Mouse (Mus musculus): Measurements from ENCODE around the gene Gulp1. TPM values are rescaled to one million over a fixed set of nuclear protein-coding genes. Genes with fewer than 3 reads are reported as not detected.

Gulp1 gene
- 44.4 and 70.0 TPM in 2 replicates for polyA plus RNA-seq (2011; ENCODE audit: insufficient read length, low read depth, missing spikeins)

GRCm38 (mm10) chr1:44551461-44552370 lies at the start of gene Gulp1:
Gene Gulp1 (plus strand): TSS chr1:44551511.
- TF ChIP-seq CTCF (IDR thresholded peaks at IDR 0.05; ENCODE audit: borderline replicate concordance, insufficient read depth, low read length) = 0 out of 2 replicates have a peak, but pooled peaks have one; percentile 27
- TF ChIP-seq POLR2A (IDR thresholded peaks at IDR 0.05; ENCODE audit: low read depth, low read length) = peak; percentile 53
- Histone ChIP-seq H3K4me3 (ENCODE audit: insufficient read depth, low read length) (peak within 1 kb of the TSS; percentile 71), H3K27ac (ENCODE audit: insufficient read depth, low read length) (peak within 1 kb of the TSS; percentile 80), H3K4me1 (ENCODE audit: control insufficient read depth, insufficient read depth, low read length) (peaks cover 5% of the 10 kb centered on the region)

GRCm38 (mm10) chr1:44550261-44550660 lies 1.1 kb upstream of the Gulp1 start:
- H3K27ac ChIP-seq (ENCODE audit: insufficient read depth, low read length) = no peak overlapping the region
- H3K4me3 ChIP-seq (ENCODE audit: insufficient read depth, low read length) = no peak overlapping the region
- TF ChIP-seq POLR2A (IDR thresholded peaks at IDR 0.05; ENCODE audit: low read depth, low read length) (no peak), CTCF (IDR thresholded peaks at IDR 0.05; ENCODE audit: borderline replicate concordance, insufficient read depth, low read length) (no peak)
- H3K4me1 ChIP-seq (ENCODE audit: control insufficient read depth, insufficient read depth, low read length) = peaks cover 5% of the 10 kb centered on the region

GRCm38 (mm10) chr1:44552371-44552841 lies 1.1 kb downstream of the Gulp1 start:
- H3K4me3 ChIP-seq (ENCODE audit: insufficient read depth, low read length) = peak overlapping the region; percentile 71
- H3K4me1 ChIP-seq (ENCODE audit: control insufficient read depth, insufficient read depth, low read length) = peaks cover 5% of the 10 kb centered on the region
- H3K27ac ChIP-seq (ENCODE audit: insufficient read depth, low read length) = peak overlapping the region; percentile 80
- TF ChIP-seq CTCF (IDR thresholded peaks at IDR 0.05; ENCODE audit: borderline replicate concordance, insufficient read depth, low read length) (peak; percentile 27; the same call in 1 of the 2 replicates), POLR2A (IDR thresholded peaks at IDR 0.05; ENCODE audit: low read depth, low read length) (peak; percentile 74)

- H3K4me3 ChIP-seq (ENCODE audit: insufficient read depth, low read length) = peak overlapping the region; percentile 37
- H3K27ac ChIP-seq (ENCODE audit: insufficient read depth, low read length) = peak overlapping the region; percentile 30
- no peak for TF ChIP-seq CTCF (IDR thresholded peaks at IDR 0.05; ENCODE audit: borderline replicate concordance, insufficient read depth, low read length)
- H3K4me1 ChIP-seq (ENCODE audit: control insufficient read depth, insufficient read depth, low read length) = peaks cover 5% of the 10 kb centered on the region
These were observed 2.0 kb downstream of the Gulp1 start for GRCm38 (mm10) chr1:44553166-44553898.

- Histone ChIP-seq H3K4me1 (ENCODE audit: control insufficient read depth, insufficient read depth, low read length) (peaks cover 15% of the 10 kb centered on the region; the same call in 1 of the 2 replicates), H3K27ac (ENCODE audit: insufficient read depth, low read length) (peak overlapping the region; percentile 90), H3K4me3 (ENCODE audit: insufficient read depth, low read length) (no peak overlapping the region)
- TF ChIP-seq POLR2A (IDR thresholded peaks at IDR 0.05; ENCODE audit: low read depth, low read length) (no peak), CTCF (IDR thresholded peaks at IDR 0.05; ENCODE audit: borderline replicate concordance, insufficient read depth, low read length) (no peak)
These were observed 16.1 kb downstream of the Gulp1 start for GRCm38 (mm10) chr1:44567431-44567830.

- no peak overlapping the region for H3K27ac ChIP-seq (ENCODE audit: insufficient read depth, low read length)
- TF ChIP-seq POLR2A (IDR thresholded peaks at IDR 0.05; ENCODE audit: low read depth, low read length) (no peak), CTCF (IDR thresholded peaks at IDR 0.05; ENCODE audit: borderline replicate concordance, insufficient read depth, low read length) (no peak)
- H3K4me3 ChIP-seq (ENCODE audit: insufficient read depth, low read length) = no peak overlapping the region
- H3K4me1 ChIP-seq (ENCODE audit: control insufficient read depth, insufficient read depth, low read length) = peaks cover 15% of the 10 kb centered on the region; the same call in 1 of the 2 replicates
These were observed 17.0 kb downstream of the Gulp1 start for GRCm38 (mm10) chr1:44568296-44568695.

- H3K4me3 ChIP-seq (ENCODE audit: insufficient read depth, low read length) = no peak overlapping the region
- no peak overlapping the region; the same call in 1 of the 2 replicates for H3K27ac ChIP-seq (ENCODE audit: insufficient read depth, low read length)
- H3K4me1 ChIP-seq (ENCODE audit: control insufficient read depth, insufficient read depth, low read length) = 0 out of 2 replicates have a peak, but pooled peaks cover 3% of the 10 kb centered on the region
- no peak for TF ChIP-seq POLR2A (IDR thresholded peaks at IDR 0.05; ENCODE audit: low read depth, low read length)
- no peak for TF ChIP-seq CTCF (IDR thresholded peaks at IDR 0.05; ENCODE audit: borderline replicate concordance, insufficient read depth, low read length)
These were observed 24.7 kb downstream of the Gulp1 start for GRCm38 (mm10) chr1:44576001-44576400.

- H3K4me1 ChIP-seq (ENCODE audit: control insufficient read depth, insufficient read depth, low read length) = 0 out of 2 replicates have a peak, but pooled peaks cover 3% of the 10 kb centered on the region
- TF ChIP-seq CTCF (IDR thresholded peaks at IDR 0.05; ENCODE audit: borderline replicate concordance, insufficient read depth, low read length) (no peak), POLR2A (IDR thresholded peaks at IDR 0.05; ENCODE audit: low read depth, low read length) (no peak)
- H3K27ac ChIP-seq (ENCODE audit: insufficient read depth, low read length) = peak overlapping the region; percentile 28; the same call in 1 of the 2 replicates
- H3K4me3 ChIP-seq (ENCODE audit: insufficient read depth, low read length) = no peak overlapping the region
These were observed 25.3 kb downstream of the Gulp1 start for GRCm38 (mm10) chr1:44576610-44577009.

GRCm38 (mm10) chr1:44580390-44580789 lies 29.1 kb downstream of the Gulp1 start:
- TF ChIP-seq POLR2A (IDR thresholded peaks at IDR 0.05; ENCODE audit: low read depth, low read length) (no peak), CTCF (IDR thresholded peaks at IDR 0.05; ENCODE audit: borderline replicate concordance, insufficient read depth, low read length) (no peak)
- peak overlapping the region; percentile 84 for H3K27ac ChIP-seq (ENCODE audit: insufficient read depth, low read length)
- peaks cover 11% of the 10 kb centered on the region for H3K4me1 ChIP-seq (ENCODE audit: control insufficient read depth, insufficient read depth, low read length)
- H3K4me3 ChIP-seq (ENCODE audit: insufficient read depth, low read length) = no peak overlapping the region

Data from embryonic fibroblast, embryonic 13.5 days (primary cell).